Mouse (Mus musculus): ENCODE measurements at regions not wholly inside any gene's neighbourhood (a gene's known extent, or its start where the extent isn't known, plus 50 kb on each side); places are given as distances from the start of the nearest gene placed in this dataset.

GRCm38 (mm10) chr4:135632443-135632842 lies 53.6 kb upstream of the Ifnlr1 start:
- no peak for DNase-seq (ENCODE audit: low spot score in 2 of 2)

GRCm38 (mm10) chr4:135629793-135630569 lies 56.1 kb upstream of the Ifnlr1 start:
- DNase-seq (ENCODE audit: low spot score in 2 of 2): no peak

GRCm38 (mm10) chr4:135626461-135626860 lies 53.0 kb upstream of the Grhl3 start:
- DNase-seq (ENCODE audit: low spot score in 2 of 2): no peak

GRCm38 (mm10) chr4:135623121-135623707 lies 49.8 kb upstream of the Grhl3 start:
- peak in 1 of 2 experiments; percentile 13 for DNase-seq (ENCODE audit: low spot score in 2 of 2)
